Mouse (Mus musculus) midbrain, embryonic 12.5 days (tissue): ENCODE measurements at regions not wholly inside any gene's neighbourhood (a gene's known extent, or its start where the extent isn't known, plus 50 kb on each side); places are given as distances from the start of the nearest gene placed in this dataset.

Experiments
- ATAC-seq: fragments of 200-750 bp; cut with Nextera tagmentation; 2 replicates; pipeline ENCODE4 v1.8.0; 2017; ENCODE audit warnings: low read depth, moderate TSS enrichment, moderate library complexity; ENCODE audit not compliant: low FRiP score
- H3K27ac ChIP-seq: fragments of 300-500 bp; sonication (generic); replicated peaks from 2 replicates; pipeline ENCODE4 v1.5.1; 2016; ENCODE audit warnings: mild to moderate bottlenecking
- H3K27me3 ChIP-seq: fragments of 300-500 bp; sonication (generic); 2 replicates; pipeline ENCODE4 v1.6.1; 2016; ENCODE audit warnings: mild to moderate bottlenecking
- H3K36me3 ChIP-seq: fragments of 300-500 bp; sonication (generic); 2 replicates; pipeline ENCODE4 v1.6.1; 2016
- H3K4me1 ChIP-seq: fragments of 300-500 bp; sonication (generic); 2 replicates; pipeline ENCODE4 v1.6.1; 2016
- H3K4me2 ChIP-seq: fragments of 300-500 bp; sonication (generic); replicated peaks from 2 replicates; pipeline ENCODE4 v1.6.1; 2016; ENCODE audit warnings: mild to moderate bottlenecking, moderate library complexity
- H3K4me3 ChIP-seq: fragments of 300-500 bp; sonication (generic); 2 replicates; pipeline ENCODE4 v1.5.1; 2016; ENCODE audit warnings: mild to moderate bottlenecking
- H3K9ac ChIP-seq: fragments of 300-500 bp; sonication (generic); replicated peaks from 2 replicates; pipeline ENCODE4 v1.6.1; 2016; ENCODE audit warnings: mild to moderate bottlenecking, moderate library complexity
- H3K9me3 ChIP-seq: fragments of 300-500 bp; sonication (generic); 2 replicates; pipeline ENCODE4 v1.6.1; 2016; ENCODE audit warnings: mild to moderate bottlenecking
- WGBS: fragments of 180-500 bp; shearing (Covaris S2); methylation state at CpG from one replicate; pipeline ENCODE4 v1.1.7; 2016; 5-methylcytosine and 5-hydroxymethylcytosine counted together

DNA sequence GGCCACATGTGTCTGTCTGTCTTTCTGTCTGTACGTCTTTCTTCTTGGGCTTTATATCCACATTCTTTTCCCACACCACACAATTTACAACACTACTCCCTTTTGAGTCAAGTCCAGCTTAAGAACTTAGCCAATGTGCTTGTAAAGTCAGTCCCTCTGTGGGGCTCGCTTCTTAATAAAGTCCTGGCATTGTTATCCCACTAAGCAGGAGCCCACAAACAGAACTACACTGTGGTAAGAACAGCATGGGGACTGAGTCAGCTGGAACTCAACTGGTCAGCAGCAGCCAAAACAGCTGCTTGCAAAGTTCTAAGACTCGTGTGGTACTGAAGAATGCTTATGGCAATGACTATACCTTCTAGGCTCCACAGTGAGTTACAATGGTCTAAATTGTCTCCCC, 193.5 kb upstream of the Cxcl12 start:
- H3K9ac ChIP-seq: no peak overlapping the region
- no peaks in the 10 kb centered on the region for H3K27me3 ChIP-seq
- H3K27ac ChIP-seq: no peak overlapping the region
- no peak for ATAC-seq
- no peaks in the 10 kb centered on the region for H3K4me1 ChIP-seq
- no peak overlapping the region for H3K4me3 ChIP-seq
- H3K9me3 ChIP-seq: no peaks in the 10 kb centered on the region
- WGBS: 80% methylated on average over 3 of the region's 3 CpGs
- H3K36me3 ChIP-seq: no peaks in the 10 kb centered on the region
- H3K4me2 ChIP-seq: no peak overlapping the region

- Histone ChIP-seq H3K27ac (no peak overlapping the region), H3K9me3 (no peaks in the 10 kb centered on the region), H3K4me3 (no peak overlapping the region), H3K9ac (no peak overlapping the region), H3K4me1 (peaks cover 6% of the 10 kb centered on the region; the same call in 1 of the 2 replicates), H3K27me3 (no peaks in the 10 kb centered on the region), H3K4me2 (peak overlapping the region; percentile 11), H3K36me3 (no peaks in the 10 kb centered on the region)
- 11% methylated on average over 10 of the region's 10 CpGs for WGBS
- no peak for ATAC-seq
These were observed 187.9 kb upstream of the Cxcl12 start for GRCm38 (mm10) chr6:116980349-116980995.

GRCm38 (mm10) chr6:116985147-116985737, 183.1 kb upstream of the Cxcl12 start:
- Histone ChIP-seq H3K4me3 (no peak overlapping the region), H3K4me1 (peaks cover 12% of the 10 kb centered on the region; the same call in 1 of the 2 replicates), H3K27ac (no peak overlapping the region), H3K4me2 (no peak overlapping the region), H3K36me3 (no peaks in the 10 kb centered on the region), H3K9ac (no peak overlapping the region), H3K27me3 (no peaks in the 10 kb centered on the region), H3K9me3 (no peaks in the 10 kb centered on the region)
- no peak for ATAC-seq
- 72% methylated on average over 4 of the region's 4 CpGs for WGBS

- no peaks in the 10 kb centered on the region for H3K9me3 ChIP-seq
- WGBS: 24% methylated on average over 10 of the region's 10 CpGs
- no peak for ATAC-seq
These were observed 181.9 kb upstream of the Cxcl12 start for GRCm38 (mm10) chr6:116986266-116987000.

DNA sequence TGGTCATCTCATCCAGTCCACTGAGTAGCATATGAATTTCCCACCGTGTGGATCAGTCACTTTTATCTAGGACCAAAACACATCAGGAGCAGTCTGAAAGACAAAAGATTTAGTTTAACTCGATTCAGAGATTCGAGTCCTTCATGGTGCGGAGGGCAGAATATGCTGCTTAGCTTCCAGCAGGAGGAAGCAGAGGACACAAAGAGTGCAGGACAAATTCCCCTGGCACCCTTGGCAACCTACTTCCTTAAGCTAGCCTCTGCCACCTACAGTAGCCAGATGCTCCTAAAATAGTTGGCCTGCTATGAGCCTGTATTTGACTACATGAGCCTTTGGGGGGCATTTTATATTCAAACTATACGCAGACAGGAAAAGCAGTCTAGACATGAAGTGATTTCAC, 181.1 kb upstream of the Cxcl12 start:
- 86% methylated on average over 5 of the region's 5 CpGs for WGBS
- H3K27ac ChIP-seq: no peak overlapping the region

More at GRCm38 (mm10) chr6:116986266-116987000, 181.9 kb upstream of the Cxcl12 start:
- Histone ChIP-seq H3K9ac (no peak overlapping the region), H3K4me2 (no peak overlapping the region), H3K27ac (no peak overlapping the region), H3K4me1 (peaks cover 6% of the 10 kb centered on the region; the same call in 1 of the 2 replicates), H3K4me3 (no peak overlapping the region), H3K27me3 (no peaks in the 10 kb centered on the region), H3K36me3 (no peaks in the 10 kb centered on the region)

DNA sequence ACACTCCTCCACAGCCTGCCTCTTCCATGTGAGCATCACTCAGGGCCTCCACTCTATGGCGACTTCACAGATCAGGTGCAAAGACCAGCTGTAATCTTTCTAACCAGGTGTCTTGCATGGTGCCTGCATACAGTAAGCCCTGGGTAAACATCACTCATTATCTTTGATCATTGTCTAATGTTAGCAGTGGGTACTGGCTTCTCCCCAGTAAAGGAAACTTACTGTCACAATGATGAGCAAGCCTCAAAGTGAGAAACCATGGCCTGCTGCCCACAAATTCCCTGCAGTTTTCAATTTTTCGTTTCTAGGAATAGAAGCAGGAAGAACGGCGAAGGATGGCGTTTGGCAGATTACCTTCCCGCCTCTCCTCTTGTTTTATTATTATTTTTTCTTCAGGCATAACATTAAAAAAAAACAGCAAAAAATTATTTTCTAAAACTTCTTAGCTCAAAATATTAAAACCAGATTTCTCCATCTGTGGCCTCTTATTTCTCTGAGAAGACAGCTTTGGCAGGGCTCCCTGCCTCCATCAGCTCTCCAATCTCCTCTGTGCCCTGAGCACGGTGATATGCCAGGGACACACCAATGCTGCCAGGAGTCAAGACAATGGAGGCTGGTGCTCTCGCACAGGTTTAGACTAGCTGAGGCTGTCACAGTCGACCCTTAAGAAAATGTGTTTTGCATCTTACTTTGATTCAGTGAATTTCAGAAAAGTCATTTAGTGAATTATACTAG, 169.2 kb upstream of the Cxcl12 start:
- 79% methylated on average over 9 of the region's 9 CpGs for WGBS
- Histone ChIP-seq H3K9ac (no peak overlapping the region), H3K4me1 (no peaks in the 10 kb centered on the region), H3K27ac (no peak overlapping the region), H3K9me3 (no peaks in the 10 kb centered on the region), H3K27me3 (no peaks in the 10 kb centered on the region), H3K4me3 (no peak overlapping the region), H3K36me3 (no peaks in the 10 kb centered on the region), H3K4me2 (no peak overlapping the region)
- ATAC-seq: no peak

More for the DNA sequence above, 181.1 kb upstream of the Cxcl12 start:
- no peak overlapping the region for H3K4me2 ChIP-seq
- H3K9ac ChIP-seq: no peak overlapping the region
- no peaks in the 10 kb centered on the region for H3K36me3 ChIP-seq
- H3K27me3 ChIP-seq: no peaks in the 10 kb centered on the region
- H3K4me1 ChIP-seq: peaks cover 6% of the 10 kb centered on the region; the same call in 1 of the 2 replicates
- H3K4me3 ChIP-seq: no peak overlapping the region
- ATAC-seq: no peak
- no peaks in the 10 kb centered on the region for H3K9me3 ChIP-seq

DNA sequence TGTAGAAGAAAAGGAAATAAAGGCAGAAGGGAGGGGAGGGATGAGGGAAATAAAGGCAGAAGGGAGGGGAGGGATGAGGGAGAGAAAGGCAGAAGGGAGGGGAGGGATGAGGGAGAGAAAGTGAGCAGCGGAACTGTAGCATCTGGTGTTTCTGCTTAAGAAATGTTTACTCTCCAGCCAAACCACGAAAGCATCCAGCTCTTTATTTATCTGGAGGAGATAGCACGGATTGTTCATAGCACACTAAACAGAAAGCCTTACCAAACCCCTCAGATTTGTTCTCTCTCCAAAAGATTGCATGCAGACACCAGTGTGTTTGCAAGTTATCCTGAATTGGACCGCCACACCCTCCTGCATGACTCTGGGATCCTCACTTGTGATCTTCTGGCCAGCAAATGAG, 168.4 kb upstream of the Cxcl12 start:
- H3K4me3 ChIP-seq: no peak overlapping the region
- H3K36me3 ChIP-seq: no peaks in the 10 kb centered on the region
- 66% methylated on average over 4 of the region's 4 CpGs for WGBS
- H3K27ac ChIP-seq: no peak overlapping the region
- no peak overlapping the region for H3K4me2 ChIP-seq
- H3K27me3 ChIP-seq: no peaks in the 10 kb centered on the region
- H3K4me1 ChIP-seq: no peaks in the 10 kb centered on the region
- ATAC-seq: no peak
- H3K9ac ChIP-seq: no peak overlapping the region
- no peaks in the 10 kb centered on the region for H3K9me3 ChIP-seq

DNA sequence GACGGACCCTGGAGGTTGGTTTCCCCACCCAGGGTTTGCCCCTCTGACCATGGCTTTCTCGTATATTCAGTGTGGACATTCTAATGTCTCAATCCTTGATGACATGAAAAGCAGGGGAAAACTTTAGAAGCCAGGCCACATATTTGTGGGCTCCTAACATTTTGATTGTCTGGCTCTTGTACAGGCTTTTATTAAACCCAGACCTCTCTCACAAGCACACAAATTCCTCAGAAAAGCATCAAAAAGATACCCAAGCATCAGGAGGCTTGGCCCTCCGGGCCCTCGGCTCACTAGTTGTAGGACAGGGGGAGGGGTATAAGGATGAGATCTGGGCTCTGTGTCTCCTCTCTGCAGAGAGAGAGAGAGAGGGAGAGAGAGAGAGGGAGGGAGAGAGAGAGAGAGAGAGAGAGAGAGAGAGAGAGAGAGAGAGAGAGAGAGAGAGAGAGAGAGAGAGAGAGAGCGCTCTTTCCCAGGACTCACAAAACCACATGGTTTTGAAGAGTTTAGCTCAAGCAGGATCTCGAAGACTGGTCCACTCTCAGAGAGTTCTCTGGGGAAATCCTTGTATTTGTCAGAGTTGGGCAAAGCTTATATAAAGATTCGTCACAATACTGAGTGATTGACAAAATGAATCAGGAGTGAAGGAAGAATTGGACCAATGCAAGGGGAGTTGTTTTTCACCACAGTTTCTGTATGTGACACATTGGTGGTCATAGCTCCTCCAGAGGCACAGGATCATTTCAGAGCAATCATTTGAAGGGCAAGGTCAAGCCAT, 167.2 kb upstream of the Cxcl12 start:
- no peaks in the 10 kb centered on the region for H3K27me3 ChIP-seq
- no peak overlapping the region for H3K4me3 ChIP-seq
- no peak overlapping the region for H3K4me2 ChIP-seq
- H3K27ac ChIP-seq: no peak overlapping the region
- ATAC-seq: no peak
- no peak overlapping the region for H3K9ac ChIP-seq
- no peaks in the 10 kb centered on the region for H3K9me3 ChIP-seq
- no peaks in the 10 kb centered on the region for H3K36me3 ChIP-seq
- no peaks in the 10 kb centered on the region for H3K4me1 ChIP-seq
- WGBS: 61% methylated on average over 7 of the region's 7 CpGs

DNA sequence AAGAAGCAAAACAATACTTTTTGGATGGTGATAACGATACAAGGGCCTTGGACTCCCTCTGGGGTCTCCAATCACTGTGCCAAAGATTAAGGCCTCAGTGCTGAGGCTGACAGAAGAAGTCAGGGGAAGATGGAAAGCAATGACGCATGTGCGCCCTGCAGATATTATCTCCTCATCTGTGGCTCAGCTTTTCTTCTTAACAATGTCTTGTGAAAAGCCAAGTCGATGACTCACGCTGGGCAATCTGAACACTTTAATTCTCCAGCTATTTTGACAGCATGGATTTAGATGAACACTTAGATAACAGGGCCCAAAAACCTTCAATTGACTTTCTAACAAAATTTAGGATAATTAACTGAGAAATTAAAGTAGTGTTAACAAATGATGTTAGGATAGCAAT, 155.7 kb upstream of the Cxcl12 start:
- ATAC-seq: no peak
- 89% methylated on average over 5 of the region's 5 CpGs for WGBS
- Histone ChIP-seq H3K4me1 (no peaks in the 10 kb centered on the region), H3K36me3 (no peaks in the 10 kb centered on the region), H3K27ac (no peak overlapping the region), H3K9ac (no peak overlapping the region), H3K4me3 (no peak overlapping the region), H3K27me3 (no peaks in the 10 kb centered on the region), H3K9me3 (no peaks in the 10 kb centered on the region), H3K4me2 (no peak overlapping the region)

- no peak overlapping the region for H3K9ac ChIP-seq
- H3K9me3 ChIP-seq: no peaks in the 10 kb centered on the region
- no peaks in the 10 kb centered on the region for H3K4me1 ChIP-seq
- H3K27me3 ChIP-seq: no peaks in the 10 kb centered on the region
- H3K4me2 ChIP-seq: no peak overlapping the region
- no peak for ATAC-seq
- WGBS: 86% methylated on average over 3 of the region's 3 CpGs
- no peaks in the 10 kb centered on the region for H3K36me3 ChIP-seq
- no peak overlapping the region for H3K27ac ChIP-seq
- H3K4me3 ChIP-seq: no peak overlapping the region
These were observed 152.9 kb upstream of the Cxcl12 start for GRCm38 (mm10) chr6:117015461-117015860.

GRCm38 (mm10) chr6:117021851-117022250, 146.5 kb upstream of the Cxcl12 start:
- Histone ChIP-seq H3K4me1 (no peaks in the 10 kb centered on the region), H3K9ac (no peak overlapping the region), H3K27me3 (no peaks in the 10 kb centered on the region), H3K9me3 (no peaks in the 10 kb centered on the region), H3K4me2 (no peak overlapping the region), H3K27ac (no peak overlapping the region), H3K4me3 (no peak overlapping the region), H3K36me3 (no peaks in the 10 kb centered on the region)
- 81% methylated on average over 10 of the region's 10 CpGs for WGBS
- ATAC-seq: no peak
